15 mouse cellular contexts compared by ENCODE assay signal in genomic region chr12:76920398-76920797, GRCm38 (mm10).
"Had no signal": no experiment of that assay in that cellular context is flagged by ENCODE, and none has a peak within 500 bp of the region (broad histone marks: within the 10 kb centered on the region; RNA-seq: fewer than 3 reads in every experiment).

No protein-coding gene starts in this region.

- H3K4me3 ChIP-seq: midbrain, embryonic 15.5 days; neural tube, embryonic 12.5 days; neural tube, embryonic 15.5 days; stomach, embryonic 15.5 days had no signal

- DNase-seq: layer of hippocampus, postnatal 36 days; liver, postnatal 0 days; lung, postnatal 14 days; lung, postnatal 4 days; right cerebral cortex, adult 18-20 months; right cerebral cortex, postnatal 14 days; right cerebral cortex, postnatal 4 days; thymus, postnatal 25 days had no signal

- H3K4me2 ChIP-seq: liver, embryonic 11.5 days; midbrain, embryonic 11.5 days; midbrain, embryonic 15.5 days; neural tube, embryonic 12.5 days; neural tube, embryonic 15.5 days; stomach, embryonic 15.5 days had no signal

- H3K9me3 ChIP-seq: midbrain, embryonic 15.5 days; neural tube, embryonic 12.5 days; neural tube, embryonic 15.5 days; stomach, embryonic 15.5 days had no signal

- H3K36me3 ChIP-seq: midbrain, embryonic 15.5 days had no signal

- H3K9ac ChIP-seq: liver, embryonic 14.5 days; liver, postnatal 0 days; midbrain, embryonic 15.5 days; neural tube, embryonic 12.5 days; neural tube, embryonic 15.5 days; stomach, embryonic 15.5 days had no signal

- H3K27ac ChIP-seq: liver, embryonic 14.5 days; midbrain, embryonic 15.5 days; neural tube, embryonic 12.5 days; neural tube, embryonic 15.5 days; stomach, embryonic 15.5 days had no signal

- H3K4me1 ChIP-seq: midbrain, embryonic 15.5 days; neural tube, embryonic 12.5 days; neural tube, embryonic 15.5 days; stomach, embryonic 15.5 days had no signal

- ATAC-seq: liver, postnatal 0 days; midbrain, embryonic 15.5 days had no signal

- H3K27me3 ChIP-seq: midbrain, embryonic 15.5 days; neural tube, embryonic 12.5 days; neural tube, embryonic 15.5 days; stomach, embryonic 15.5 days had no signal
